Comparison of ENCODE assay signal across 19 mouse cellular contexts in the genomic region with DNA sequence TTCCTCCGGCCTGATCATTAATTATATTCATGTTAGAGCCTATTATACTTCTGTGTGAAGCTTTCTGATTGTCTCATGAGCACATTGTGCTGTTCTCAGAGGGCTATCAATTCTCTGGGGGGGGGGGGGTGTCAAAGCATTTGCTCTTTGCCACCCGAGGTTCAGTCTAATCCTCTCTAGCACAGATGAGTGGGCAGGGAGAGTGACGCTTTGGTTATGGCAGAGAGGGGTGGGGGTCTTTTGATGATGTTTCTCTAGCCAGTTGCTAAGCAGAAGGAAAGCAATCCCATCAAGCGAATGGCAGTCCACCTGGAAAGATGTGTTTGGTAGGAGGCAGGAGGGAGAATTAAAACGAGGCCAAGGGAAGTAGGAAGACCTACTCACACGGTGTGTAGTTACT. TPM values are rescaled to one million over a fixed set of nuclear protein-coding genes. Genes with fewer than 3 reads are reported as not detected.
DNase-seq lines count a peak whose midpoint lies in the region; ATAC-seq lines count a peak whose summit lies in the region.
"Had no signal": no experiment of that assay in that cellular context is flagged by ENCODE, and none has a peak within 500 bp of the region (broad histone marks: within the 10 kb centered on the region; RNA-seq: fewer than 3 reads in every experiment).

No protein-coding gene starts in this region.

- H3K27ac ChIP-seq in forebrain, embryonic 15.5 days (replicated peaks), result peak overlapping the region; percentile 87
- no peak overlapping the region for H3K27ac ChIP-seq in midbrain, embryonic 10.5 days (replicated peaks)
- peak overlapping the region; percentile 1; the same call in 1 of the 2 replicates for H3K27ac ChIP-seq in neural tube, embryonic 14.5 days (ENCODE audit: low read depth, low read length)
- H3K27ac ChIP-seq: heart, adult 2 months; liver, embryonic 13.5 days had no signal

- 0 out of 2 replicates have a peak overlapping the region, but pooled peaks have one; percentile 3 for H3K4me2 ChIP-seq in forebrain, embryonic 15.5 days (replicated peaks)
- H3K4me2 ChIP-seq in neural tube, embryonic 14.5 days (ENCODE audit: low read depth, low read length), result no peak overlapping the region
- H3K4me2 ChIP-seq: liver, embryonic 13.5 days had no signal

- H3K4me1 ChIP-seq in forebrain, embryonic 15.5 days, result peaks cover 26% of the 10 kb centered on the region
- peaks cover 44% of the 10 kb centered on the region for H3K4me1 ChIP-seq in midbrain, embryonic 10.5 days
- peaks cover 16% of the 10 kb centered on the region for H3K4me1 ChIP-seq in neural tube, embryonic 14.5 days (ENCODE audit: control insufficient read depth, insufficient read depth, low read length)

- WGBS in forebrain, embryonic 15.5 days, result 7% methylated on average over 6 of the region's 6 CpGs
- 20% methylated on average over 6 of the region's 6 CpGs for WGBS in midbrain, embryonic 10.5 days
- 17% methylated on average over 6 of the region's 6 CpGs for WGBS in neural tube, embryonic 14.5 days

- peak; percentile 4; the same call in 1 of the 2 replicates for ATAC-seq in forebrain, embryonic 15.5 days (replicated peaks)
- no peak for ATAC-seq in neural tube, embryonic 14.5 days (ENCODE audit: low read depth)
- ATAC-seq in activated CD4-positive, CD25-positive, alpha-beta regulatory T cell, adult 4 months, result no peak
- ATAC-seq: intestine, postnatal 0 days had no signal

- H3K9ac ChIP-seq in forebrain, embryonic 15.5 days (replicated peaks), result no peak overlapping the region
- no peak overlapping the region for H3K9ac ChIP-seq in neural tube, embryonic 14.5 days (replicated peaks; ENCODE audit: low read depth, low read length)
- H3K9ac ChIP-seq: embryonic facial prominence, embryonic 13.5 days; liver, embryonic 13.5 days had no signal

- H3K4me3 ChIP-seq in forebrain, embryonic 15.5 days, result no peak overlapping the region
- H3K4me3 ChIP-seq in midbrain, embryonic 10.5 days, result no peak overlapping the region
- no peak overlapping the region for H3K4me3 ChIP-seq in neural tube, embryonic 14.5 days (ENCODE audit: low read depth, low read length)
- H3K4me3 ChIP-seq: embryonic facial prominence, embryonic 13.5 days; heart, adult 2 months; liver, embryonic 13.5 days had no signal

- no peaks in the 10 kb centered on the region for H3K27me3 ChIP-seq in forebrain, embryonic 15.5 days
- H3K27me3 ChIP-seq in midbrain, embryonic 10.5 days (ENCODE audit: low read depth, poor library complexity, severe bottlenecking), result peaks cover 15% of the 10 kb centered on the region
- H3K27me3 ChIP-seq in neural tube, embryonic 14.5 days (ENCODE audit: control insufficient read depth, insufficient read depth, low read length), result no peaks in the 10 kb centered on the region

- no peaks in the 10 kb centered on the region for H3K36me3 ChIP-seq in forebrain, embryonic 15.5 days
- no peaks in the 10 kb centered on the region for H3K36me3 ChIP-seq in midbrain, embryonic 10.5 days
- no peaks in the 10 kb centered on the region for H3K36me3 ChIP-seq in neural tube, embryonic 14.5 days (ENCODE audit: control insufficient read depth, insufficient read depth, low read length)
- H3K36me3 ChIP-seq: embryonic facial prominence, embryonic 13.5 days; liver, embryonic 13.5 days had no signal

- no peaks in the 10 kb centered on the region for H3K9me3 ChIP-seq in forebrain, embryonic 15.5 days
- H3K9me3 ChIP-seq in midbrain, embryonic 10.5 days (replicated peaks), result no peaks in the 10 kb centered on the region
- H3K9me3 ChIP-seq in neural tube, embryonic 14.5 days (ENCODE audit: control insufficient read depth, low read length), result no peaks in the 10 kb centered on the region
- H3K9me3 ChIP-seq: embryonic facial prominence, embryonic 13.5 days; liver, embryonic 13.5 days had no signal

- DNase-seq in embryo, embryonic 10 days (ENCODE audit: low spot score), result peak; percentile 41
- DNase-seq in embryo, embryonic 11 days, result no peak
- DNase-seq in midbrain, embryonic 10.5 days (ENCODE audit: low spot score), result peak; percentile 39
- no peak for DNase-seq in heart, adult 9 months (ENCODE audit: low spot score in 2 of 2)
- no peak for DNase-seq in kidney, postnatal 14 days
- DNase-seq: adrenal gland, postnatal 14 days; cerebellum, postnatal 14 days; heart, adult 2 months; heart, postnatal 10 days; kidney, postnatal 25 days; layer of hippocampus, postnatal 36 days; liver, embryonic 13.5 days; lung, postnatal 10 days; thymus, postnatal 14 days had no signal

RNA-seq across cellular contexts. Expression of a gene that starts 18.6 kb away (rescaled TPM):
- polyA plus RNA-seq in forebrain, embryonic 15.5 days (2015; fragmentation: Nextera tagmentation; extraction: Ambion mirVana), result 14.2 and 15.7 TPM in 2 replicates
- polyA plus RNA-seq in midbrain, embryonic 10.5 days (2016; fragmentation: Nextera tagmentation; extraction: Ambion mirVana), result 2.2 and 3.8 TPM in 2 replicates
- polyA plus RNA-seq in neural tube, embryonic 14.5 days (2014; fragmentation: Nextera tagmentation; extraction: Ambion mirVana), result 13.8 and 16.8 TPM in 2 replicates
- polyA plus RNA-seq in activated CD4-positive, CD25-positive, alpha-beta regulatory T cell, adult 4 months (2017; shearing (Covaris generic)), result 1 to 10 TPM in 1 of 2 experiments, under 1 TPM in 1; 0.63 to 1.5 TPM

Comparison
In these comparisons a context has a peak if more than half of its experiments do, and no peak if none do; other contexts are left out.
1. DNase-seq: peak in embryo, embryonic 10 days (single experiment) and midbrain, embryonic 10.5 days (single experiment); none in embryo, embryonic 11 days (single experiment), heart, adult 9 months (0 of 2) and kidney, postnatal 14 days (single experiment).